8 mouse cellular contexts compared by ENCODE assay signal in genomic region chr6:31189060-31189459, GRCm38 (mm10).
DNase-seq lines count a peak whose midpoint lies in the region; ATAC-seq and TF ChIP-seq lines count a peak whose summit lies in the region.

No protein-coding gene starts in this region.

- no peaks in the 10 kb centered on the region for H3K27me3 ChIP-seq in embryonic facial prominence, embryonic 11.5 days (ENCODE audit: control insufficient read depth, insufficient read depth, low read length)
- H3K27me3 ChIP-seq in embryonic facial prominence, embryonic 10.5 days (replicated peaks; ENCODE audit: low read depth, poor library complexity, severe bottlenecking): no peaks in the 10 kb centered on the region
- no peaks in the 10 kb centered on the region for H3K27me3 ChIP-seq in midbrain, embryonic 15.5 days (replicated peaks)
- no peaks in the 10 kb centered on the region for H3K27me3 ChIP-seq in midbrain, embryonic 11.5 days (ENCODE audit: control insufficient read depth, insufficient read depth, low read length)

- H3K27ac ChIP-seq in embryonic facial prominence, embryonic 11.5 days (replicated peaks; ENCODE audit: low read depth, low read length): no peak overlapping the region
- H3K27ac ChIP-seq in embryonic facial prominence, embryonic 10.5 days (replicated peaks): no peak overlapping the region
- H3K27ac ChIP-seq in midbrain, embryonic 15.5 days: no peak overlapping the region
- no peak overlapping the region for H3K27ac ChIP-seq in midbrain, embryonic 11.5 days (ENCODE audit: low read depth, low read length)
- H3K27ac ChIP-seq in embryonic fibroblast, embryonic 13.5 days (ENCODE audit: insufficient read depth, low read length): no peak overlapping the region

- ATAC-seq in embryonic facial prominence, embryonic 11.5 days (replicated peaks; ENCODE audit: insufficient number of reproducible peaks, low FRiP score, low TSS enrichment, low read depth): no peak
- 0 out of 2 replicates have a peak, but pooled peaks have one; percentile 42 for ATAC-seq in midbrain, embryonic 15.5 days (replicated peaks)
- no peak for ATAC-seq in midbrain, embryonic 11.5 days (ENCODE audit: low FRiP score)
- ATAC-seq in megakaryocyte, adult 5-6 weeks (ENCODE audit: poor library complexity, severe bottlenecking): peak; percentile 58

- 54% methylated on average over 7 of the region's 7 CpGs for WGBS in embryonic facial prominence, embryonic 11.5 days
- 57% methylated on average over 7 of the region's 7 CpGs for WGBS in embryonic facial prominence, embryonic 10.5 days
- WGBS in midbrain, embryonic 15.5 days: 56% methylated on average over 7 of the region's 7 CpGs
- WGBS in midbrain, embryonic 11.5 days: 56% methylated on average over 7 of the region's 7 CpGs

- H3K9ac ChIP-seq in embryonic facial prominence, embryonic 11.5 days (replicated peaks; ENCODE audit: low read length): no peak overlapping the region
- H3K9ac ChIP-seq in midbrain, embryonic 15.5 days: no peak overlapping the region
- no peak overlapping the region for H3K9ac ChIP-seq in midbrain, embryonic 11.5 days (ENCODE audit: low read length)

- H3K36me3 ChIP-seq in embryonic facial prominence, embryonic 11.5 days (replicated peaks; ENCODE audit: control insufficient read depth, insufficient read depth, low read depth, low read length): no peaks in the 10 kb centered on the region
- H3K36me3 ChIP-seq in embryonic facial prominence, embryonic 10.5 days (replicated peaks): no peaks in the 10 kb centered on the region
- H3K36me3 ChIP-seq in midbrain, embryonic 15.5 days (replicated peaks): no peaks in the 10 kb centered on the region
- H3K36me3 ChIP-seq in midbrain, embryonic 11.5 days (ENCODE audit: control insufficient read depth, insufficient read depth, low read length): no peaks in the 10 kb centered on the region

- 0 out of 2 replicates have a peak, but pooled peaks have one; percentile 28 for TF ChIP-seq CTCF in embryonic fibroblast, embryonic 13.5 days (IDR thresholded peaks at IDR 0.05; ENCODE audit: borderline replicate concordance, insufficient read depth, low read length)

- no peaks in the 10 kb centered on the region for H3K4me1 ChIP-seq in embryonic facial prominence, embryonic 11.5 days (ENCODE audit: control insufficient read depth, insufficient read depth, low read length)
- H3K4me1 ChIP-seq in embryonic facial prominence, embryonic 10.5 days: 0 out of 2 replicates have a peak, but pooled peaks cover 2% of the 10 kb centered on the region
- H3K4me1 ChIP-seq in midbrain, embryonic 15.5 days: no peaks in the 10 kb centered on the region
- no peaks in the 10 kb centered on the region for H3K4me1 ChIP-seq in midbrain, embryonic 11.5 days (ENCODE audit: control insufficient read depth, insufficient read depth, low read length)
- H3K4me1 ChIP-seq in embryonic fibroblast, embryonic 13.5 days (ENCODE audit: control insufficient read depth, insufficient read depth, low read length): peaks cover 2% of the 10 kb centered on the region; the same call in 1 of the 2 replicates

- H3K4me2 ChIP-seq in embryonic facial prominence, embryonic 11.5 days (ENCODE audit: low read depth, low read length): no peak overlapping the region
- no peak overlapping the region for H3K4me2 ChIP-seq in midbrain, embryonic 15.5 days
- H3K4me2 ChIP-seq in midbrain, embryonic 11.5 days: no peak overlapping the region

- DNase-seq in embryonic facial prominence, embryonic 11.5 days (ENCODE audit: low spot score): peak; percentile 40
- no peak for DNase-seq in embryonic facial prominence, embryonic 10.5 days (ENCODE audit: low spot score)
- DNase-seq in midbrain, embryonic 11.5 days (ENCODE audit: low spot score, missing footprints): no peak
- DNase-seq in layer of hippocampus, postnatal 36 days: no peak
- DNase-seq in layer of hippocampus, adult 11-12 months (ENCODE audit: low spot score): no peak

- H3K4me3 ChIP-seq in embryonic facial prominence, embryonic 11.5 days (ENCODE audit: low read depth, low read length): no peak overlapping the region
- no peak overlapping the region for H3K4me3 ChIP-seq in embryonic facial prominence, embryonic 10.5 days
- H3K4me3 ChIP-seq in midbrain, embryonic 15.5 days: no peak overlapping the region
- H3K4me3 ChIP-seq in midbrain, embryonic 11.5 days (ENCODE audit: low read depth, low read length): no peak overlapping the region
- no peak overlapping the region for H3K4me3 ChIP-seq in embryonic fibroblast, embryonic 13.5 days (ENCODE audit: insufficient read depth, low read length)

- no peak for TF ChIP-seq POLR2A in embryonic fibroblast, embryonic 13.5 days (IDR thresholded peaks at IDR 0.05; ENCODE audit: low read depth, low read length)

- no peaks in the 10 kb centered on the region for H3K9me3 ChIP-seq in embryonic facial prominence, embryonic 11.5 days (replicated peaks; ENCODE audit: control insufficient read depth, low read length)
- no peaks in the 10 kb centered on the region for H3K9me3 ChIP-seq in embryonic facial prominence, embryonic 10.5 days
- H3K9me3 ChIP-seq in midbrain, embryonic 15.5 days: no peaks in the 10 kb centered on the region
- H3K9me3 ChIP-seq in midbrain, embryonic 11.5 days (ENCODE audit: control insufficient read depth, low read length): no peaks in the 10 kb centered on the region

Comparison
In these comparisons a context has a peak if more than half of its experiments do, and no peak if none do; other contexts are left out.
1. ATAC-seq: peak in midbrain, embryonic 15.5 days (single experiment) and megakaryocyte, adult 5-6 weeks (single experiment); none in embryonic facial prominence, embryonic 11.5 days (single experiment) and midbrain, embryonic 11.5 days (single experiment).